Mouse (Mus musculus) gastrocnemius, adult 18-20 months (tissue): ENCODE measurements around the gene Krt77. TPM values are rescaled to one million over a fixed set of nuclear protein-coding genes. Genes with fewer than 3 reads are reported as not detected.

Experiments
- DNase-seq: peaks from one replicate; pipeline ENCODE4 v3.0.0; 2021; ENCODE audit warnings: low spot score
- microRNA-seq: library from miRNA; unstranded; fragments of <30 nt; microRNA quantifications from one replicate; pipeline ENCODE4 v1.2.0, GENCODE M21; 2021
- total RNA-seq, 2 experiments: library from RNA; stranded (reverse); gene quantifications; 2 replicates each; pipeline ENCODE4 v1.2.3; 2021

Krt77 gene
- total RNA-seq, 2 experiments from 2014 or later, result not detected

DNA sequence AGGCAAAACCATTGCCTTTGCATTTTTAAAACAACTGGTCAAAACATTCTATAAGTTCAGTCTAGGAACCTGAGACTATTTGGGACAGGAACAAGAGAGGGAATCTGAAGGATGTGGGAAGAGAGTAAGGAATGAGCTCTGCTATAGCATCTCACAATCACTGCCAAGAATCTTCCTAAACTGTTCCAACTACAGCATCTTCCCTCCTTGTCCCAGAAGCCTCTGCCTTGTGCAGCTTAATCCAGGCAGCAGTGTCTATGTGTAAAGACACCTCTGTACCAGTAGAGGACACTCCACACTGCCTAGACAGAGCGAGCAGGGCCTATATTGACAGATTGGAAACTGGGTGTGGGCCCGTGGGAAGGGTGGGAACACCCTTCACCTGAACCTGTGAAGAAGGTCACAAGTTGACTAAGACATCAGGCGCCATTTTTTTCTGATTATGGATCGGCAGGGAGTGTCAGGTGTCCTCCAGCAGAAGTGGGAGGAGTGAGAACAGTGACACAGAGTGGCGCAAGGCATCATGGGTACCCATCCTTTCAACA, 34.6 kb downstream of the Krt77 start:
- DNase-seq, result no peak

DNA sequence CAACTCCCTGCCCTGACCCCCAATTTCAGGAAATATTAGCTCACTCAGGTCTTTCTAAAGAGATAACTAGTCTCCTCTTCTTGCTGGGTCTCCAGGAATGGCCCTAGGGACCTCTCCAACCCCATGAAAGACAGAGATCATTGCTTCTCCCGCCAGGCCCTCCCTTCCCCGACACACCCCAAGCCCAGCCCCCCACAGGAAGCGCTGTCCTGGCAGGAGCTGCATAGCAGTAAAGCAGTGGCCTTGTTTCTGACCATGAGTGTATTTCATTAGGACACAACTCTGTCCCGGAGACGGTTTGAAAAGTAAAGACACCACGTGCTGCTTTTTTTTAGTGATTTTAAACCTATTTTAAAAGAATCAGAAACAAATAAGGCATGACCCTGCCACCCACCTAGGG, 36.4 kb downstream of the Krt77 start:
- DNase-seq, result no peak

DNA sequence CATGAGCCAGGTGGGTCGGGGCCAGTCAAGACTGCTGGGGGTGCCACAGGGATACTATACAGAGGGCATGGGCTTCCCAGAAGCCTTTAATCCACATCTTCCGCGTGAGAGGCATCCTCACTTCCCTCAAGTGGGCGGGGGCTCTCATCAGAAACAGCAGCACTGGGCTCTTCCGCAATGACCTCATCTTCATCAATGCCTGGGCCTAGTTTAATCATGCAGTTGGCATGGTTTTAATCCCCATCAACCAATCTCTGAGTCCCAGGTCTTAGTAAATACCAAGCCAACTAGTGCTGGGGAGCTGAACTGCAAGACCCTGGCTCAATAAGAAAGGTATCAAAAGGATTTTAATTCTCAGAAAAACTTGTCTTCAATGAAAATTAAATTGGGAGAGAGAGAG, 40.1 kb downstream of the Krt77 start:
- no peak for DNase-seq

DNA sequence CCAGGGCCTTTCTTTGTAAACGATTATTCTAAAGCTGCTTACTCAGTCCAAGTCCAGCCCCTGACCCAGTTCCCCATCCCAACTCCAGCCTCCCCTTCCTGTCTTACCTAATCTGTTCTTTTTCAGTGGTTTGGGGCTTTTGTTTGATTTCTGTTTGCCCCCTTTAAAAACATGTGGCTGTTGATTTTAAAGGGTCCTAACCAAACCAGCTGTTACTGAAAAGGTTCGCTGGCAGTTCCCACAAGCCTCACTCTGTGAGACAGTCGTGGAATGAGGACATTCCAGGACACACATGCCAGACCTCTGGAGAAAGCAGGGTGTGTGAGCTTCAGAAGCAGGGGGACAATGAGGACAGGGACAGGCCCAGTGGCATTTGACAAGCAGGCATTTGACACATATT, 47.7 kb downstream of the Krt77 start:
- DNase-seq, result no peak

DNA sequence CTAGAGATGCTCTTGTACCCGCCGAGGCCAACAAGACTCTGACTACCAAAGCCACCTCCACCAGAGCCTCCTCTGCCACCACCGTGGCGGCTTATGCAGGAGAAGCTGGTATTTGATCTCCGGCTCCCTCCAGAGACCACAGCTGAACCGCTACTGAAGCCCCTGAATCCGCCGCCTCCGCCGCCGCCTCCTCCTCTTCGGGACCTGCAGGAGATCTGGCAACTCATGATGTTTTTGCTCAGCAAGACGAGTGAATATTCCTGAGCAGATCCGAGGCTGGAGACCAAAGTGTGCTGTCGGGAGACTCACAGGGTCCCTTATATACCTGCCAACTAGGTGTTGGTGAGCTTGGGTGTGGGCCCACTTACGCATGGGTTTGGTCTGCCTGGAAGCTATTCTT, 51.6 kb downstream of the Krt77 start, which contains the start of gene Krt2:
TSS of gene Krt2 (minus strand) at position 295 of the 400 bp plus-strand sequence.
- no peak for DNase-seq

Small RNAs within 50 kb of the gene (microRNA-seq; reads per million reads assigned to microRNA genes)
- not detected for gene Gm44356

Other genes starting within 250 kb of the Krt77 start
- not detected for gene Gm5414, start 241.5 kb downstream of the Krt77 start, total RNA-seq
- gene Gm5478, start 222.3 kb downstream of the Krt77 start, total RNA-seq, result not detected
- not detected for gene Krt6b, start 189.4 kb downstream of the Krt77 start, total RNA-seq
- gene Krt6a, start 175.4 kb downstream of the Krt77 start, total RNA-seq, result not detected
- under 1 TPM in 1 of 2 experiments, not detected in 1; 0.09 TPM for gene Krt5, start 156.8 kb downstream of the Krt77 start, total RNA-seq
- under 1 TPM in 1 of 2 experiments, not detected in 1; 0.14 TPM for gene Krt71, start 126.6 kb downstream of the Krt77 start, total RNA-seq
- not detected for gene Krt72, start 83.2 kb downstream of the Krt77 start, total RNA-seq
- gene Krt73, start 67.4 kb downstream of the Krt77 start, total RNA-seq, result not detected
- gene Krt2, start 51.5 kb downstream of the Krt77 start, total RNA-seq, result not detected
- not detected for gene Krt1, start 18.9 kb downstream of the Krt77 start, total RNA-seq
- not detected for gene Krt76, start 23.2 kb upstream of the Krt77 start, total RNA-seq
- not detected for gene Krt4, start 55.0 kb upstream of the Krt77 start, total RNA-seq
- gene Krt79, start 70.6 kb upstream of the Krt77 start, total RNA-seq, result under 1 TPM in 1 of 2 experiments, not detected in 1; 0.28 TPM
- not detected for gene Krt78, start 84.6 kb upstream of the Krt77 start, total RNA-seq
- gene Krt8, start 134.8 kb upstream of the Krt77 start, total RNA-seq, result under 1 TPM; 0.16 to 0.21 TPM
- gene Krt18, start 158.5 kb upstream of the Krt77 start, total RNA-seq, result 1 to 10 TPM in 1 of 2 experiments, under 1 TPM in 1; 0.48 to 1.1 TPM
- gene Eif4b, start 204.1 kb upstream of the Krt77 start, total RNA-seq, result 100 to 1,000 TPM; 224 to 227 TPM
- gene Tns2, start 230.7 kb upstream of the Krt77 start, total RNA-seq, result 10 to 100 TPM; 31.3 to 31.6 TPM